Mouse (Mus musculus) erythroblast, embryonic 14.5 days (primary cell): ENCODE measurements around the gene Myl9.

Experiments used
- GATA1 ChIP-seq: IDR thresholded peaks from 2 replicates; pipeline ENCODE4 v1.6.1; 2012; ENCODE audit warnings: low read length, inconsistent platforms, mixed read lengths
- TAL1 ChIP-seq: IDR thresholded peaks from 3 replicates; pipeline ENCODE4 v1.6.1; 2012; ENCODE audit warnings: low read length, inconsistent platforms, mixed read lengths

- TF ChIP-seq GATA1 (no peak), TAL1 (no peak)
These were observed 6.1 kb downstream of the Myl9 start for GRCm38 (mm10) chr2:156781281-156781680.
